Mouse (Mus musculus): ENCODE measurements around the gene Hdac11. TPM values are rescaled to one million over a fixed set of nuclear protein-coding genes. Genes with fewer than 3 reads are reported as not detected.

Hdac11 gene
- 16.4 and 17.2 TPM in 2 replicates for polyA plus RNA-seq (2016; fragmentation: Nextera tagmentation; extraction: Ambion mirVana)

DNA sequence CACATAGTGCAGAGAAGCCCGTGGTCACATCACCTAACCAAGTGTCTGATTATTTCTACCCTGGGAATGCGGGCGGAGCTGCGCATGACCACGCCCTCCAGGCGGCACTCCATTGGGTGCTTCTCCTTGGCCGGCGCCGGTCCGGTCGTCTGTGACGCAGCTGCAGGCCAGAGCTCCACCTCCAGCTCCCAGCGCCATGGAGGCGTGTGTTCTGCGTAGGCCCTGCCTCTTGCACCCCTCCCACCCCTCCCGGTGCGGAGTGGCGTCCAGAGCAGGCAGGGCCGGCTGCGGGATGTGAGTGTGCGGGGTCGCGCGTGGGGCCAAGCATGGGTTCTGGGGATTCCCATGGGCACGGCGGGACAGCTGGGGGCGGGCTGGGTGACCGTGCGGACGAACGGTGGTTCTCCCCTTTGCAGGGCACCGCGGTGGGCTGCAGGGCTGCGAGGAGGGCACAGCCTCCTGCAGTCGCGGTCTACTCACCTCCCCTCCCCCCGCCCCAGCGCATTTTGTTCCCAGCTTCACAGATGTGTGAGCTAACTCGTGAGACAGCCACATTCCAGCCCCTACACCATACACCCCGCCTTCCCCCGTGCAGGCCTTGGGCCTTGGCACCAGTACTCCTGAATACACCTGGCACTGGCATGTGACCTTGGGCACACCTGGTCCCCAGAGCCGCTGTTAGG lies at the start of gene Hdac11:
Hdac11 (plus strand) TSS at position 112 of the 683 bp plus-strand sequence.
- Histone ChIP-seq H3K4me3 (peak within 1 kb of the TSS; percentile 57), H3K9me3 (no peaks in the 10 kb centered on the region), H3K4me1 (peaks cover 70% of the 10 kb centered on the region), H3K4me2 (replicated peaks) (peak within 1 kb of the TSS; percentile 81), H3K27ac (replicated peaks) (peak within 1 kb of the TSS; percentile 57), H3K9ac (replicated peaks) (peak within 1 kb of the TSS; percentile 61), H3K36me3 (no peaks in the 10 kb centered on the region), H3K27me3 (no peaks in the 10 kb centered on the region)
- WGBS = under 1% methylated on average over 35 of the region's 42 CpGs
- peak; percentile 94 for ATAC-seq (ENCODE audit: low FRiP score, low read depth)

DNA sequence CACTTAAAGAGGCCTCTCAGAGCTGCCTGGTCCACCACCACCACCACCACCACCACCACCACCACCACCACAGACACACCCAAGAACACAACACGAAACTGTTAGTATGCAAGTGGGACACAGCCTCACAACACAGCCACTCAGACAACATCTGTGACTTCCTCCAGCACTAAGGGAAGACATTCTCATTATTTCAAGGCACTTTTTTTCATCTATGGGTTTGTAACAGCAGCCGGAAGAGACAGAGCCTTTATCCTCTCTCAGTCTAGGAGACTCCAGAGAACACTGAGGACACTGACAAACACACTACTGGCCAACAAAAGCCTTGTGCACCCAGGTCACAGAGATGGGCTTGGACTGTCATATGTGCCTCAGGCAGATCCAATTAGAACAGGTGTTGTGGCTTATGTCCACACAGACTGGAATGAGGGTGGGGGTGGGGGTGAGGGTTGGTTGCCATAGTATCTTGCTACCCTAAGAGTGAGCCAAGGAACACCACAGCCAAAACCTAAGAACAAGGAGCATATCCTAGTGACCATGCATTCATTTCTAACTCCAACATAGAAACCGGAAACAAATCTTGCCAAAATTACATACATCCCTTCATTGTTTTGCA lies 48.1 kb upstream of the Hdac11 start:
- WGBS = 91% methylated on average over 3 of the region's 3 CpGs
- Histone ChIP-seq H3K4me2 (replicated peaks) (no peak overlapping the region), H3K27ac (replicated peaks) (no peak overlapping the region), H3K4me3 (no peak overlapping the region), H3K36me3 (no peaks in the 10 kb centered on the region), H3K4me1 (peaks cover 6% of the 10 kb centered on the region; the same call in 1 of the 2 replicates), H3K9me3 (no peaks in the 10 kb centered on the region), H3K27me3 (no peaks in the 10 kb centered on the region), H3K9ac (replicated peaks) (no peak overlapping the region)
- ATAC-seq (ENCODE audit: low FRiP score, low read depth) = no peak

DNA sequence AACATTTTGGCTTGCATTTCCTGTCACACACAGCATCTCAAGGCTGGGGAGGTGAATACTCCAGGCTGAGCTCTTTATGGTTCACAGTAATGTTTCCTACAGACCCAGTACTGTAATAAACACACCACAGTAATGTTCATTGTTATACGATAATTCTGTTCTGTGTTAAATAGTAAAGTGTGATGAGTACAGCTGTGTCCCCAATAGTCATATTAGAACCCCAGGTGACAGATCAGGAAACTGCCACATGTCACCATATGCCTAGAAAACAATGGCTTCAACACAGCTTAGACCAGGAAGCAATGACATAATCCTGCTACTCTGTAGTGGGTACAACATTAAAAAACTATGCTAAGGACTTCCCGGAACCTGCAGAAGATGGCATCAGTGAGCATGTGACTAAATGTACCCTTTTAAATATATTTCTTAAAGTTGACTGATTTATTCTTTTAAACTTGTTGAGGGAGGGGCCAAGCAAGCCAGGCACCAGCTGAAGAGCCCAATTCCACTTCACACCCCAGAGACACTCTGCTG lies 47.5 kb upstream of the Hdac11 start:
- no peaks in the 10 kb centered on the region for H3K9me3 ChIP-seq
- no peak overlapping the region for H3K9ac ChIP-seq (replicated peaks)
- WGBS = 93% methylated on average over 2 of the region's 2 CpGs
- H3K36me3 ChIP-seq = no peaks in the 10 kb centered on the region
- no peak for ATAC-seq (ENCODE audit: low FRiP score, low read depth)
- no peak overlapping the region for H3K27ac ChIP-seq (replicated peaks)
- no peak overlapping the region for H3K4me3 ChIP-seq
- H3K27me3 ChIP-seq = no peaks in the 10 kb centered on the region
- no peak overlapping the region for H3K4me2 ChIP-seq (replicated peaks)
- peaks cover 6% of the 10 kb centered on the region; the same call in 1 of the 2 replicates for H3K4me1 ChIP-seq

DNA sequence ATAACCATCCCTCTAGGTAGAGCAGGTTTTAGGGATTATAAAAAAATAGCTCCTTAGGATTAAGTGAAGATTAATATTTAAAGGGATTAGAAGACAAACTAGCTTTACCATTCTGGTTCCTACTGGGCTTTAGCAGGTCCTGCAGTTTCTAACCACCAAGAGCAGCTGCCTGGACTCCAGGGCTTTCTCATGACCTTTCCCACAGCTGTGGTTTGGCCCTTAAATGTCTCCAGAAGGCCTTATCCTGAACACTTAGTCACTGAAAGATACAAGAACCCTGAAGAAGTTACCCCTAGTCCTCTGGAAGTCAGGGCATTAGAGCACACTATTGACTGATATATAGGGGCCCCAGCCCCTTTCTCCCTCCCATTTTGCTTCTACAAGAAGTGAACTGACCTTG lies 47.0 kb upstream of the Hdac11 start:
- no peaks in the 10 kb centered on the region for H3K9me3 ChIP-seq
- H3K4me1 ChIP-seq = peaks cover 7% of the 10 kb centered on the region; the same call in 1 of the 2 replicates
- ATAC-seq (ENCODE audit: low FRiP score, low read depth) = no peak

DNA sequence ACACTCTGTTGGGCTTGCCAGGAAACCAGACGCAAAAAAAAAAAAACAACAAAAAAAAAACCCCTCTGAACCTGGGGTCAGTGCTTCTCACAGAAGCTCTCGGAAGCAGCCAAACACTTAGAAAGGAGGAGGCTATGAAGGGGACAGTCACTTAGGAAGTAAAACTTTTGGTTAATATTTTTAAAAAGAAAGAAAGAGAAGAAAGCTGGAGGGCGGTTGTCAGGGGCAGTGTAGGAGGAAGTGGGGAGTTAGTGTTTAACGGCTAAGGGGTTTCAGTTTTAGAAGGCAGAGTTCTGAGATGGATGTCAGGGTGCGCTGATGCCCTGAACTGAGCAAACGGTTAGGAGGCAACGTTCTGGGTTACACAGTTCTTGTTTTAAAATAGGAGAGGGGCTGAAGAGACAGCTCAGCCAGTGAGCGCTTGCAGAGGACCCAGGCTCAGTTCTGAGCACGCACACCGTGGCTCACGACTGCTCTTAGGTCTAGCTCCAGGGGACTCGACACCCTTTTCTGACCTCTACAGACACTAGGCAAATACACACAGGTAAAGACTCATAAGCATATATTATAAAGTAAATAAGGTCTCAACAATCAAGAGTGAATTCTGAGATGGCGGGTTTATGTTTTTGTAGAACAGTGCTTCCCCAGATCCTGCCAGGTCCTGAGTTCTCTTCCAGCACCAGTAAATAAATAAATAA lies 46.0 kb upstream of the Hdac11 start:
- peaks cover 15% of the 10 kb centered on the region for H3K4me1 ChIP-seq
- no peaks in the 10 kb centered on the region for H3K9me3 ChIP-seq
- no peak for ATAC-seq (ENCODE audit: low FRiP score, low read depth)

More for the DNA sequence above, 47.0 kb upstream of the Hdac11 start:
- Histone ChIP-seq H3K27ac (replicated peaks) (no peak overlapping the region), H3K27me3 (0 out of 2 replicates have a peak, but pooled peaks cover 2% of the 10 kb centered on the region), H3K36me3 (no peaks in the 10 kb centered on the region), H3K4me2 (replicated peaks) (no peak overlapping the region), H3K4me3 (no peak overlapping the region), H3K9ac (replicated peaks) (no peak overlapping the region)

DNA sequence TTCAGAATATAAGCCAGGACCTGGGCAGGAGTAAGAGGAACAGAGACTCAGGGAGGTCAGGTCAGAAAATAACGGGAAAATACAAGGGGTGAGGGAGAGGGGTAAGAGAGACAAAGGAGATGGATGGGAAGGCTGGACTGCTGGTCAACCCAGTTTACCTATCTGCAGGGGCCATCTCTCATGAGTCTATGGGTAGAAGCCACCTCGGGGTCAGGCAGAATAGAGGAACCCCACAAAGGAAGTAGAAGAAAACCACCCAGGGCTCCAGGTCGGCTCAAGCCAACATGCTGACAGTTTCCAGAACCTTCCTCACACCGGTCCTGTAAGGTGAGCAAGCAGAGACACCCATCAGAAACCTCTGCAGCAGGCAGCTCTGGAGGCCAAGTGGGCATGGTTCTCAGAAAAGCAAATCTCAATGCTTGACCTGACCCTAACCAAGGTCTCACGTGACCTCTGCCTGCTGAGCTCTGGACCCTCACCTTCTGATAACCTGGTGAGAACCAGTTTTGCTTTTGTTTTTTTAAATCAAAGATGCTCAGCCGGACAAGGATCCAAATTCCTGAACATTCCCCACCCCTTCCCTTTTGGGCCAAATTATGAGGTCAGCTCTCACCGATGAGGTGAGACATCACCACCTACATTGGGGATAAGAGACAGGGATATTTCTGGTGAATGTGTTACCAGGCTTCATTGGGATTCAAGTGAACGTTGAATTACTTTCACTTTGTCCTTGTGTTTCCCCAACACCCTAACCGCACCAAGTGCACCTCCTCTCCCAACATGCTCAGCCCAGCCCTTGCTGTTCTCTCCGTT lies 45.1 kb upstream of the Hdac11 start:
- Histone ChIP-seq H3K27me3 (0 out of 2 replicates have a peak, but pooled peaks cover 3% of the 10 kb centered on the region), H3K4me3 (no peak overlapping the region), H3K4me2 (replicated peaks) (no peak overlapping the region), H3K27ac (replicated peaks) (no peak overlapping the region), H3K36me3 (no peaks in the 10 kb centered on the region), H3K9me3 (no peaks in the 10 kb centered on the region), H3K4me1 (peaks cover 23% of the 10 kb centered on the region), H3K9ac (replicated peaks) (no peak overlapping the region)
- no peak for ATAC-seq (ENCODE audit: low FRiP score, low read depth)
- WGBS = 90% methylated on average over 10 of the region's 10 CpGs

More for the DNA sequence above, 46.0 kb upstream of the Hdac11 start:
- no peak overlapping the region for H3K27ac ChIP-seq (replicated peaks)
- H3K4me3 ChIP-seq = no peak overlapping the region
- H3K27me3 ChIP-seq = 0 out of 2 replicates have a peak, but pooled peaks cover 3% of the 10 kb centered on the region
- no peak overlapping the region for H3K4me2 ChIP-seq (replicated peaks)
- no peak overlapping the region for H3K9ac ChIP-seq (replicated peaks)
- WGBS = 85% methylated on average over 13 of the region's 13 CpGs
- no peaks in the 10 kb centered on the region for H3K36me3 ChIP-seq

DNA sequence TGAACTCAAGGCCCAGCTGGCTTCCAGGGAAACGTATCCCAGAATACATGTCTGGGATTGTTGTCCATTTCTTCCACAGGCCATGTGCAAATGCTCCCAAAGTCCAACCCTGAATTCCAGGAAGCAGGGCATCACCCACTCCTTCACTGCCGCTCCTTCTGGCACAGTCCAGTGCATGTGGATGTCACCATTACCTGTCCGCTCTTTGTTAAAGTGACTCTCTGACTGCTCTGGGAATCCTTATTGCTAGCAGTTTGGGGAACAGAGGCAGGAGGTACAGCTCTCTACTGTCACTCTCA lies 44.6 kb upstream of the Hdac11 start:
- 0 out of 2 replicates have a peak, but pooled peaks cover 3% of the 10 kb centered on the region for H3K27me3 ChIP-seq
- no peaks in the 10 kb centered on the region for H3K36me3 ChIP-seq
- ATAC-seq (ENCODE audit: low FRiP score, low read depth) = no peak
- no peak overlapping the region for H3K4me3 ChIP-seq
- no peak overlapping the region for H3K4me2 ChIP-seq (replicated peaks)
- 97% methylated on average over 3 of the region's 3 CpGs for WGBS
- H3K9ac ChIP-seq (replicated peaks) = no peak overlapping the region
- no peak overlapping the region for H3K27ac ChIP-seq (replicated peaks)
- H3K4me1 ChIP-seq = peaks cover 24% of the 10 kb centered on the region
- H3K9me3 ChIP-seq = no peaks in the 10 kb centered on the region

DNA sequence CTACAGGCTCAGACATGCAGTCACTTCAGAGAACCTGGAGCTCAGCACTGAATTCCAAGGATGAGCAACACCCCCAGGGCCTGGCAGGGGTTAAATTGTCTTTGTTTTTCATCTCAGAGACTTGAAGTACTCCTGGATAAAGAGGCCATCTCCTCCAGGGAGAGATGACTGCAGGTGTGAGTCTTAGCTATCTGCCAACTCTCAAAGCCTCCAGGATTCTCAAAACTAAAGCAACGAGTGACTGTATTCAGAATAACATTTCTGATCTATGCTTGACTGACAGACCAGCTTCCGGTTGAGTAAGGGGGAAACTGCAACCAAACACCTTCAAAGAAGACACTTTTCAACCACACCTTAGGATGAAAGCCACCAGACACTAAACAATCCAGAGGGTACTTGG lies 41.7 kb upstream of the Hdac11 start:
- 64% methylated on average over 2 of the region's 2 CpGs for WGBS

DNA sequence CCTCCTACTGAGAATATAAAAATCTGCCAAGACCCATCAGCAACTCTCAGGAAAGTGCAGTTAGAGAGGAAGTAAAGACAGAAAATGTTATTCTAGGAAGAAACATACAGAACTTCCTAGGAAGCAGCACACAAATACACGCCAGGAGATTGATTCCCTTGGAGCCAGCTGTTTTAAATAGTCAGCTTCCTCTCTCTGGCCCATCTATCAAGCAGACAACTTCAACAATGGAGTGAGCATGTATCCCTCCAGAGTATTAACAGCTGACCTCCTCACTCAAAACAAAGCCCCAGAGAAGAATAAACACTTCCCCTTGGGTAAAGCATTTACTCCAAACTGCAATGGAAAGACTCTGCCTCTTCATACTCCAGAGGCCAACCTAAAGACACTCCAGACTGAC lies 41.3 kb upstream of the Hdac11 start:
- Histone ChIP-seq H3K4me3 (no peak overlapping the region), H3K27ac (replicated peaks) (no peak overlapping the region), H3K27me3 (peaks cover 11% of the 10 kb centered on the region), H3K4me1 (peaks cover 31% of the 10 kb centered on the region), H3K36me3 (no peaks in the 10 kb centered on the region), H3K4me2 (replicated peaks) (peak overlapping the region; percentile 94), H3K9me3 (no peaks in the 10 kb centered on the region), H3K9ac (replicated peaks) (no peak overlapping the region)
- ATAC-seq (ENCODE audit: low FRiP score, low read depth) = no peak
- 47% methylated on average over 1 of the region's 1 CpGs for WGBS

More for the DNA sequence above, 41.7 kb upstream of the Hdac11 start:
- no peak for ATAC-seq (ENCODE audit: low FRiP score, low read depth)
- Histone ChIP-seq H3K27me3 (peaks cover 11% of the 10 kb centered on the region), H3K36me3 (no peaks in the 10 kb centered on the region), H3K4me1 (peaks cover 31% of the 10 kb centered on the region), H3K4me3 (no peak overlapping the region), H3K9me3 (no peaks in the 10 kb centered on the region), H3K4me2 (replicated peaks) (no peak overlapping the region), H3K9ac (replicated peaks) (no peak overlapping the region), H3K27ac (replicated peaks) (no peak overlapping the region)

DNA sequence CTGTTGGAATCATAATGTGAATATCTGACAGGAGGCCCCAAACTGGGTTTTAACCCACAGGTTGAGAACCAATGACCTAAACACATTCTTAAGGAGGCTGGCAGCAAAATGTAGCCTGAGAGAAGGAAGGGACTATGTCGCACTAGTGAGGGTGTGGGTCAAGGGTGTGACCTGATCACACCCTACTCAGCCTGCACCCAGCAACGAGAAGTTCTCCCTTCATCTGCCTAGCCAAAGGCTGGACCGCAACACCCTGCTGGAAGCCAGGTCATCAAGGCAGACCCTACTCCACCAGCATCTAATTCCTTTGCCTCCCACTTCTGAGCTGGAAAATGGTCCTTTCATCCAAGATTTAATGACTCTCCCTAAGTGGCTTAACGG lies 40.6 kb upstream of the Hdac11 start:
- Histone ChIP-seq H3K27me3 (peaks cover 11% of the 10 kb centered on the region), H3K36me3 (no peaks in the 10 kb centered on the region), H3K4me3 (peak overlapping the region; percentile 77), H3K4me2 (replicated peaks) (peak overlapping the region; percentile 94), H3K27ac (replicated peaks) (peak overlapping the region; percentile 76), H3K9ac (replicated peaks) (peak overlapping the region; percentile 83), H3K4me1 (peaks cover 31% of the 10 kb centered on the region), H3K9me3 (no peaks in the 10 kb centered on the region)
- WGBS = 17% methylated on average over 4 of the region's 4 CpGs
- no peak for ATAC-seq (ENCODE audit: low FRiP score, low read depth)

DNA sequence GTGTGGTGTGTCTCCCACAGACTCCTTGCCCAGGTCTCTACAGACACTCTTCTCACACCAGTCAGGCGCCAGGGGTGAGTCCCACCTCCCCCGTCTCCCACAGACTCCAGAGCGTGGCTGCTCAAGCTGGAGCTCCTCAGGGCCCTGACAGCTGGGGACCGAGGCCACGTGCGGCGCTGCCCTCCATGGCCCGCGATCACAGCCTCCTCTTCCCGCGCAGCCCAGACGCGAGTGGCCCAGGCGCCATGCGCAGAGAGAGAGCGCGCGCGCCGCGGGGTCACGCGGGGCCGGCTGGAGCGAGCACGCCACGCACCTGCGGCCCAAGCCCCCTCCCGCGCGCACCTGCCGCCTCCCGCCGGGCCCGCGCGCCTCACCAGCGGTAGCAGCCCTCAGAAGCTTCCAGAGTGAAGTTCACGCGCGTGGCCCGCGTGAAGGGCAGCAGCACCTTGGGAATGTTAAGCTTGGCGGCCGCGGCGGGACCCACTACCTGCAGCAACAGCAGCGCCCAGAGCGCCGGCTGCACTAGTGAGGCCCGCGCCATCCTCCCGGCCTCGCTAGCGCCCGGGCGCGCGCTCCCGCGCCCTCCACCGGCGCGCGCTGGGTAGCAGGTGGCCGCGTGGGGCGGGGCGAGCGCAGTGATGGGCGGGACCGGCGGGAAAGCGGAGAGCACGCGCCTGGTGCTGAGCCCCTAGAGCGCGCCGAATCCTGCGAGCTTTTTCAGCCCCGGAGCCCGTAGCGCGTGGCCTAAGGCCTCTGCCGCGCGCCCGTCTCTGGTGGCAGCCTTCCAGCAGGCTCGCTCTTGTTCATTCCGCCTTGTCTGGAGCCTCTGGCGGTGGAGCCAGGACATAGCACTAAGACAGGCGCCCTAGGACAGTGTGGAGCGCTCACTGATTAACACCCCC lies 40.0 kb upstream of the Hdac11 start, which contains the start of gene Nup210:
Nup210 (minus strand) TSS at position 586 of the 902 bp plus-strand sequence.
- H3K4me3 ChIP-seq = peak within 1 kb of the TSS; percentile 77
- no peaks in the 10 kb centered on the region; the same call in 1 of the 2 replicates for H3K9me3 ChIP-seq
- peak within 1 kb of the TSS; percentile 94 for H3K4me2 ChIP-seq (replicated peaks)
- peak; percentile 97 for ATAC-seq (ENCODE audit: low FRiP score, low read depth)
- peaks cover 31% of the 10 kb centered on the region for H3K4me1 ChIP-seq
- H3K9ac ChIP-seq (replicated peaks) = peak within 1 kb of the TSS; percentile 83
- peak within 1 kb of the TSS; percentile 76 for H3K27ac ChIP-seq (replicated peaks)
- WGBS = under 1% methylated on average over 90 of the region's 93 CpGs
- peaks cover 11% of the 10 kb centered on the region for H3K27me3 ChIP-seq
- no peaks in the 10 kb centered on the region for H3K36me3 ChIP-seq
